Mouse (Mus musculus): Measurements from ENCODE around the gene Hist1h2bg. TPM values are rescaled to one million over a fixed set of nuclear protein-coding genes. Genes with fewer than 3 reads are reported as not detected.
"Not testable (repeated sequence)": the region's sequence is repeated elsewhere in the genome, so short reads cannot be mapped to it uniquely, and the experiment has no call there.

Gene Hist1h2bg
- total RNA-seq, 2 experiments from 2014 or later = 79.1 to 83.5 TPM

DNA sequence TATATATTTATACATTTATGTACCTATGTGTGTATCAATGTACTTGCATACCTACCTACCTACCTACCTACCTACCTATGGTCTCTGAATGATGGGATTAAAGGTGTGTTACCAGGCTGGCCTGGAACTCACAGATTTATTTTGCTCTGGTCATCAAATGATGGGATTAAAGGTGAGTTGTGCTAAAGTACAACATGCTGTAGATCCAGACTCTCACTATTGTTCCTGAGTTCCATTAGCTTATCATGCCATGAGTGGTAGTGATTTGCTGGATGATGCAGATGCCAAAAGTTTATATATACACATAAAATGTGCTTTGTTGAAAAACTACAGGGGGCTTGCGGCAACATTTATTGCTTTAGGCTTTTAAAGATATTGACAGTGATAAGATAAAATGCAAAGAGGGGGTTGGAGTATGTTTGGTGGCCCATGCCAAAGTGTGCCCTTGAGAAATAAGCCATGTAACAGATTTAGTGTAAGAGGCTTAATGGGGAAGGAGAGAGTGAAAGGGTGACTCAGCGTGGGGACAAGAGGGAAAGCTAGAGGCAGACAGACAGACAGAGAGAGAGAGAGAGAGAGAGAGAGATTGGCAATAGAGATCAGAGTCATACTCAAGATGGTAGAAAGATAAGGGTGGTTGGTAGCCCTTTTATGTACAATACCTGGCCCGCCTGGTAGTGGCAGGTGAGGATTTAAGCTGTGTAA is 34.0 kb upstream of the Hist1h2bg start:
- no peak for DNase-seq (ENCODE audit: extremely low spot score in 1 of 2, low spot score in 1 of 2)

DNA sequence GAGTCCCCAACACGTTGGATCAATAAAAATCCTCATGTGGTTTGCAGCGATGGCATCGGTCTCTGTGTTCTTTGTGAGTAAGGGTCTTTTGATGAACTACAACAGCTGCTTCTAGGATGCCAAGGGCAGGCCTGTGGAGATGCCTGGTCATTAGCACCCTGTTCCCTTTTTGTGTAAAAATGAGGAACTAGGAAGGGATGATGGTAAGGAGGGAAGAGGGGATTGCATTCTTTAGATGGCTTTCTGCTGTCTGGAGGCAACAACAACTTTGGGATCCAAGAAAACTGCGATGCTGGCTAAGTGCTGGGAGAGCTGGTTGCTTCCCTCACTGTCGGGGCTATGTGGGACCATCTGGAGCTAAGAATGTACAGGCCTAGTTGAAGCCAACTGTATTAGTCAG is 32.9 kb upstream of the Hist1h2bg start:
- DNase-seq (ENCODE audit: extremely low spot score in 1 of 2, low spot score in 1 of 2) = no peak

DNA sequence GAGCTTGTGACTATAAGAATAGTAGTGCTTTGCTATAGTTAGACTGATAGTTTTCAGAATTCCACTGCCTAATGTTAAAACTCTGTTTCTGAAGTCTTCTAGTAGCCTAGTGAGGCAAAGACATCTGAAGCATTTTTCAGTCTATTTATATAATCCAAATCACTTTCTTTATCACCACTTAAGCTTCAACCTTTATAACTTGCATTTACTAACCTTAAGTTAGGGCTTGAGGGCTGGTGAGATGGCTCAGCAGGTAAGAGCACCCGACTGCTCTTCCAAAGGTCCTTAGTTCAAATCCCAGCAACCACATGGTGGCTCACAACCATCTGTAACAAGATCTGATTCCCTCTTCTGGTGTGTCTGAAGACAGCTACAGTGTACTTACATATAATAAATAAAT is 31.4 kb upstream of the Hist1h2bg start:
- DNase-seq (ENCODE audit: extremely low spot score in 1 of 2, low spot score in 1 of 2) = not testable (repeated sequence)

DNA sequence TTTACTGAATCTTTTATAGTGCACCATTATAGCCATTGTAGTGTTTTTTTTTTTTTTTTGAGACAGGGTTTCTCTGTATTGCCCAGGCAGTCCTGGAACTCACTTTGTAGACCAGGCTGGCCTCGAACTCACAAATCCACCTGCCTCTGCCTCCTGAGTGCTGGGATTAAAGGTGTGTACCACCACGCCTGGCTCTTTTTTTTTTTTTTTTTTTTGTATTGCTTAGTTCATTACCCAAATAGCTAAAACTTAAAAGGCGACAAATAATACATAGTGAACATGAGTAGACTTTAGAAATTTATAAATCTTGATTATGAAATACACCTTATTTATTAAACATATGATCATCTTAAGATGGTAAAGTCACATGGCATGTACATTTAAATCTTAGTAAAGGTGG is 29.7 kb upstream of the Hist1h2bg start:
- DNase-seq (ENCODE audit: extremely low spot score in 1 of 2, low spot score in 1 of 2) = no peak

DNA sequence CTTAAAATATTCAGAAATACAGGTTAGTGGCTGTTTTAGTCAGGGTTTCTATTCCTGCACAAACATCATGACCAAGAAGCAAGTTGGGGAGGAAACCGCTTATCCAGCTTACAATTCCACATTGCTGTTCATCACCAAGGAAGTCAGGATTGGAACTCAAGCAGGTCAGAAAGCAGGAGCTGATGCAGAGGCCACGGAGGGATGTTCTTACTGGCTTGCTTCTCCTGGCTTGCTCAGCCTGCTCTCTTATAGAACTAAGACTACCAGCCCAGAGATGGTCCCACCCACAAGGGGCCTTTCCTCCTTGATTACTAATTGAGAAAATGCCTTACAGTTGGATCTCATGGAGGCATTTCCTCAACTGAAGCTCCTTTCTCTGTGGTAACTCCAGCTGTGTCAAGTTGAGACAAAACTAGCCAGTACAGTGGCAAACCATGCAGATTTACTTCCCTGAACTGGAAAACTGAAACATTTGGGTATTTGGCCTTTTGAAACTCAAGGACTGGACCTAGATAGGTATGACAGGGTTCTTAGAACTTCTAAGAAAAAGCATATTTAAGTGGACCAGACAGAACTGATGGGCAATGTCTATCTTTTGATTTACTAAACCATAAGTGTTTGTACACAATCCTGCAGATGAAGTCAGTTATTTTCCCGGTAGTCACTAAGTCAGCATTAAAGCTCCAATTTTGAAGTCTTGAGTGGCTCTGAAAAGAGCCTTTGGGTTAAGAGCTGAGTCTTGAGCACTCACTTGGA is 28.8 kb upstream of the Hist1h2bg start:
- DNase-seq (ENCODE audit: extremely low spot score in 1 of 2, low spot score in 1 of 2) = not testable (repeated sequence)

DNA sequence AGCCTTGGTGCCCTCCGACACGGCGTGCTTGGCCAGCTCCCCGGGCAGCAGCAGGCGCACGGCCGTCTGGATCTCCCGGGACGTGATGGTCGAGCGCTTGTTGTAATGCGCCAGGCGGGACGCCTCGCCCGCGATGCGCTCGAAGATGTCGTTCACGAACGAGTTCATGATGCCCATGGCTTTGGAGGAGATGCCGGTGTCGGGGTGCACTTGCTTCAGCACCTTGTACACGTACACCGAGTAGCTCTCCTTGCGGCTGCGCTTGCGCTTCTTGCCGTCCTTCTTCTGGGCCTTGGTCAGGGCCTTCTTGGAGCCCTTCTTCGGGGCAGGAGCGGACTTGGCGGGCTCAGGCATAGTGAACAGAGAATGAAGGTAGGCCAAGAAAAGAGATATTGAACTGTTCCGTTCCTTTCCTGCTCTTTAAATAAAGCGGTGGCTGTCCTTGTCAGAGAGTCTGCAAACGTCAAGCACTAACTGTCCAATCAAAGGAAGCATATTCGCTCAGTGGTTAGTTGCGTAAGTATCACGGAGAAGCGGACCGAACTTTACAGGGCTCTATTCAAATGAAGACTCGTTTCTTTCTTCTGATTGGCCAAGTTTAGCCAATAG is 28.1 kb upstream of the Hist1h2bg start, which contains the start of gene Hist1h2bh:
TSS of gene Hist1h2bh (minus strand) at position 394 of the 609 bp plus-strand sequence.
- not testable (repeated sequence) for DNase-seq (ENCODE audit: extremely low spot score in 1 of 2, low spot score in 1 of 2)

DNA sequence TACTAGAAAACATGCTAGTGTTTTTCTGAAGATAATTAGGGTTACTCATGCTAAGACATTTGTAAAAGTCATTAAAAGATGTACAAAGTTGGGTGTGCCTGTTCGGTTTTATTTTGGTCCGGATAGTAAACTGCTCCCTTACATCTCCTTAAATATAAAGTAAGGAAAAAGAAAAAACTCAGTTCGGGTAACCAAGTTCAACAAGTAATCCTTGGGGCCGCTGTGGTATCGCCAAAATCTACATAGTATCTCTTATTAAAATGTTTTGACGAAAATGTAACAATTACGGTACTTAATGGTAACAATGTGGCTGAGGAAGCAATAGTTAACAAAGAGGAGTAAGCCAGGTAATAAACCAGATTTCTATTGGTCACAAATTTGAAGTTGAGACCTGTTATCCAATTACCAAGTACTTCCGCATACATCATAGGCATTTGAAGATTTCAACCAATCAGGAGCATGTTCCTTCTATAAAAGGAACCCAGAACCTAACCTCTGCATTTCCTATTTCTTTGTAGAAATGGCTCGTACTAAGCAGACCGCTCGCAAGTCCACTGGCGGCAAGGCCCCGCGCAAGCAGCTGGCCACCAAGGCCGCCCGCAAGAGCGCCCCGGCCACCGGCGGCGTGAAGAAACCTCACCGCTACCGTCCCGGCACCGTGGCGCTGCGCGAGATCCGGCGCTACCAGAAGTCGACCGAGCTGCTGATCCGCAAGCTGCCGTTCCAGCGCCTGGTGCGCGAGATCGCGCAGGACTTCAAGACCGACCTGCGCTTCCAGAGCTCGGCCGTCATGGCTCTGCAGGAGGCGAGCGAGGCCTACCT is 27.0 kb upstream of the Hist1h2bg start, which contains the start of gene Hist1h3f:
TSS of gene Hist1h3f (plus strand) at position 88 of the 822 bp plus-strand sequence.
- DNase-seq (ENCODE audit: extremely low spot score in 1 of 2, low spot score in 1 of 2) = peak; percentile 49 to 71

DNA sequence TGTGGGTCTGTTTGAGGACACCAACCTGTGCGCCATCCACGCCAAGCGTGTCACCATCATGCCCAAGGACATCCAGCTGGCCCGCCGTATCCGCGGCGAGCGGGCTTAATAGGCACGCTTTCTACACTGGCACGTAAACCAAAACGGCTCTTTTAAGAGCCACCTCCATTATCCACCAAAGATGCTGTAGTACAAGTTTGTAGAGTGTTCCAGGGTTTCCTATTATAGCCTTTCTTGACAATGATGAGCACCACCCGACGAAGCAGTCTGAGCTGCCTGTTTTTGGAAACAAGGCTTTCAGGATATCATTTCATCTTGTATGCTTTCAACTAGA is 26.4 kb upstream of the Hist1h2bg start:
- not testable (repeated sequence) for DNase-seq (ENCODE audit: extremely low spot score in 1 of 2, low spot score in 1 of 2)

DNA sequence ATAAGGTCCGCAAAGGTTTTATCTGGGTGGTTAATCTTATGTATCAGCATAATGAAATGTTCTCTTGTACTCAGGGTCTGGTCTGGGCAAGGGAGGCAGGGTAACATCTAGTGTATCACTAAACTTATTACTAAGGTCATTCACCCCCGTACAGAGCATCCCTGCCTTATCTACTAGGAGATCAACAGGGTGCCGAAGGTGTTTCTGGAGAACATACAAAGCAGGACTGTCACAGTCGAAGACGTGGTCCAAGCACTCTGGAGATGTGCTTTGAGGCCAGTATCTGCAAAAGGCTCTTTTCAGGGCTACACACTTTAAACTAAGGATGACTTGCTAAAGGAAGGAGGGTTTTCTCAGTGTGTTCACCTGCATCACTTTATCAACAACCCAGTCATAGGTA is 24.5 kb upstream of the Hist1h2bg start:
- DNase-seq (ENCODE audit: extremely low spot score in 1 of 2, low spot score in 1 of 2) = no peak

DNA sequence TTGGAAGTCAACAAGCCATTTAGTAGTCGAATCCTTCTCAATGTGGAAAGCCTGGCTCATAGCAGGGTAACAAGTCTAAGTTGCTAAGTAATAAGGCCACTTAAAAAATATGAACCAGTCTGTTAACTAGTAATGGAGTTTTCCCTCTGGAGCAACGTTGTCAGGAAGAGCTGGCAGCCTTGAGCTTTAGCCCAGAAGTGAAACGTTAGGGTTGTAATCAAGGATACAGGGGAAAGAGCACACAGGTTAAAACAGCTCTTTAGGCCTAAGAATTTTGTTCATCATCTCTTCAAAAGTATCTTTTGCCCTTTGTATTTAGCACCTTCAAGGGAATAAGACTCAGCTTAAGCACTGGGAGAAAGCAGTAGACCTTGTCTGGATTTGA is 20.4 kb upstream of the Hist1h2bg start:
- no peak for DNase-seq (ENCODE audit: extremely low spot score in 1 of 2, low spot score in 1 of 2)

DNA sequence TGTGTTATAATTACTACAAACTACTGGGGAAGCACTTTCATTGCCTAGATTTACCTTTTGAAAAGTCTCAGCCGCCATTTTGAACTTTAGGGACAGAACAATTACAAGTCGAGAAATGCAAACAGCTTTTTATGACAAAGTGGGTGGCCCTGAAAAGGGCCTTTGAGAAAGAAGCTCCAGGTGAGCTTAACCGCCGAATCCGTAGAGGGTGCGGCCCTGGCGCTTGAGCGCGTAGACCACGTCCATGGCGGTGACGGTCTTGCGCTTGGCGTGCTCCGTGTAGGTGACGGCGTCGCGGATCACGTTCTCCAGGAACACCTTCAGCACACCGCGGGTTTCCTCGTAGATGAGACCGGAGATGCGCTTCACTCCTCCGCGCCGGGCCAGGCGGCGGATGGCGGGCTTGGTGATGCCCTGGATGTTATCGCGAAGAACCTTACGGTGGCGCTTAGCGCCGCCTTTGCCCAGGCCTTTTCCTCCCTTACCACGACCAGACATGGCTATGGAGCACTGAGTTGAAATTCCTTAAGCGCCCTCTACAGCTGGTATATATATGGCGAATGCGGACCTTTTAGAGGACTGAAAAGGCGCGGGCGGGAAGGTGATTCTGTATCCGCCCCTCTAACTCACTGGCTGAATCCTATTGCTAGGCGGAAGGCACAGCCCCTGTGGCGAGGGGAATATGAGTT is 19.9 kb upstream of the Hist1h2bg start, which contains the start of gene Hist1h4f:
TSS of gene Hist1h4f (minus strand) at position 503 of the 689 bp plus-strand sequence.
- peak; percentile 75 to 82 for DNase-seq (ENCODE audit: extremely low spot score in 1 of 2, low spot score in 1 of 2)

DNA sequence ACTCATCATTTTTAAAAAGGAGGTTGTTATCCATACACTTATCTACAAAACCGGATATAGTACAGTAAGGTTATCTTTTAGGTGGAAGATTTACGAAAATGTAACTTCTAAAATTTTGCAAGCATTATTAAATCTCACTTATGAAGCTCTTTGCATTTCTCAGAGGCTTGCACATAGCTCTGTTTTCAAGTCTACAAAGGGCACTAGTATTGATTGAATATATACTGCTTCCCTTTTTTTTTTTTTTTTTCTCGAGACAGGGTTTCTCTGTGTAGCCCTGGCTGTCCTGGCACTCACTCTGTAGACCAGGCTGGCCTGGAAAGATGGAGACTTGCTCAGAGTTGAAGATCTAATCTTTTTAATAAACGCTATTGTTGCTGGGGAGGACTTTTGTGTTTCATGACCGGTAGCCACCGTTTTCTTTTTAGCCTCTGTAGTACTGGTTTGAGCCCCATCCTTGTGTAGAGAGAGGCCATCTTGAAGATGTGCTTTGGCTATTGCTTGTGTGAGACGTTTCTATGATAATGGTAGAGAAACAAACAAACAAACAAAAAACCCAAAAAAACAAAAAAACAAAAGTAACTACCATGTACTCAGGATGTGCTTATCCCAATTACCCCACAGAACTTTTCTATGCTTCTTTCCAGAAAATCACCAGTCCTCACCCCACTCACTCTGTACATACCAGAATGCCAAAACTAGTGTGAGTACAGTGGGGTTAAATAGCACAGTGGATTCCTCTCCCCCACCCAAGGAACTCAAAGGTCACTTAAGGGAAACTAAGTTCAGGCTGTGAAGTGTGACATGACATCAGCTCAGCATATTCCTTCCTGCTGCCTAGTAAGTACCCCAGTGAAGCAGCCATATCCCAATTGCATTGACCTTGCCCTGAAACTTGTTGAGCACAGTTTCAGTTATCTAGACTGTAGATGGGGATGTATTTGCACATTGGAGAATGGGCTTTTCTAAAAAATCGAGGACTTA is 19.0 kb upstream of the Hist1h2bg start:
- no peak for DNase-seq (ENCODE audit: extremely low spot score in 1 of 2, low spot score in 1 of 2)

DNA sequence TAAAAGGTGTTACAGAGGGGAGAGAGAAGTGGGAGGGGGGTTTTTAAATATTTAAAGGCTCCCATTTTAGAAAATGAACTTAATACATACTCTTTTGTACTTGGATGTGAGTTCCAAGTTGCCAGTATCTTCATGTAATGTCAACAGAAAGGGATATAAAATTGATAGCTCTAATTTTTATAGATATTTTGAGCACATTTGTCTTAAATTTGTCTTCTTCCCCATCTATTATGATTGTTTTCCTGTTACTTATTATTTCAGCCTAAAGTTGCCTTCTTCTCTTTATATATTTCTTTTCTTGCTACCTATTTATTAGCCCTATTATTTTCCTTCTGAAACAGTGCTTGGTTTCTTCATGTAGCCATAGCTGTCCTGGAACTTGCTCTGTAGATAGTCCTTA is 18.2 kb upstream of the Hist1h2bg start, which contains the start of gene Hist1h1d:
TSS of gene Hist1h1d (plus strand) at position 301 of the 400 bp plus-strand sequence.
- no peak for DNase-seq (ENCODE audit: extremely low spot score in 1 of 2, low spot score in 1 of 2)

DNA sequence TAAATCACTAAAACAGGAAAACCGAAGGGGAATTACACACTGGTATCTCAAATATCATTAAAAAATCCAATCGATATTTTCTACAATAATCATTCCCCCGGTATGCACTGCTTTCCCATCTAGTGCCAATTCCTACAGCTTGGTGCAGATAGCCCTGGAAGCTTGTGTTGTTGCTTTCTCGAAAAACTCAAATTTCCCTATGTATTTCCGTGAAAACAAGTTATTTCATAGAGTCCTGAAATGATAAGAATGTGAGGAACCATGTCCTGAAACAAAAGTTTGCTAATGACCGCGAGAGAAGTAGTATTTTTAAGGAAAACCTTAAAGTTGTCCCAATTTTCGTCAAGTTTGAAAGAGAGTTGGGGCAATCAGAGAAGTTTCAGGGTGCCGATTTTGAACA is 16.8 kb upstream of the Hist1h2bg start:
- DNase-seq (ENCODE audit: extremely low spot score in 1 of 2, low spot score in 1 of 2) = no peak

DNA sequence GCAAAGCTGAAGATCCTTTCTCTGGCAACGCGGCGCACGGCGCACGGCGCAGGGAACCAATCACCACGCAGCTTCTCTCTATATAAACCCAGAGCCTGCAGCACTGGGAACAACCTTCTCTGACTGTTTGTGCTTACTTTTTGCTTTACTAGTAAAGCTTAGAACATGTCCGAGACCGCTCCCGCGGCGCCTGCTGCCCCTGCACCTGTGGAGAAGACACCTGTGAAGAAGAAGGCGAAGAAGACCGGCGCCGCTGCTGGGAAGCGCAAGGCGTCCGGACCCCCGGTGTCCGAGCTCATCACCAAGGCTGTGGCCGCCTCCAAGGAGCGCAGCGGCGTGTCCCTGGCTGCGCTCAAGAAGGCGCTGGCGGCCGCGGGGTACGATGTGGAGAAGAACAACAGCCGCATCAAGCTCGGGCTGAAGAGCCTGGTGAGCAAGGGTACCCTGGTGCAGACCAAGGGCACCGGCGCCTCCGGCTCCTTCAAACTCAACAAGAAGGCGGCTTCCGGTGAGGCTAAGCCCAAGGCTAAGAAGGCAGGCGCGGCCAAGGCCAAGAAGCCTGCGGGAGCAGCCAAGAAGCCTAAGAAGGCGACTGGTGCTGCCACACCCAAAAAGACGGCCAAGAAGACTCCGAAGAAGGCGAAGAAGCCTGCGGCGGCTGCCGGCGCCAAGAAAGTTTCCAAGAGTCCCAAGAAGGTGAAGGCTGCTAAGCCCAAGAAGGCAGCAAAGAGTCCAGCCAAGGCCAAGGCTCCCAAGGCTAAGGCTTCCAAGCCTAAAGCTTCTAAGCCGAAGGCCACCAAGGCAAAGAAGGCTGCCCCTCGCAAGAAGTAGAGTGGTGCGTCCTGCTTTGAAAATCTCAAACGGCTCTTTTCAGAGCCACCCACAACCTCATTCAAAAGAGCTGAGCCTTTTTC is 16.0 kb upstream of the Hist1h2bg start:
- peak; percentile 62 to 64 for DNase-seq (ENCODE audit: extremely low spot score in 1 of 2, low spot score in 1 of 2)

DNA sequence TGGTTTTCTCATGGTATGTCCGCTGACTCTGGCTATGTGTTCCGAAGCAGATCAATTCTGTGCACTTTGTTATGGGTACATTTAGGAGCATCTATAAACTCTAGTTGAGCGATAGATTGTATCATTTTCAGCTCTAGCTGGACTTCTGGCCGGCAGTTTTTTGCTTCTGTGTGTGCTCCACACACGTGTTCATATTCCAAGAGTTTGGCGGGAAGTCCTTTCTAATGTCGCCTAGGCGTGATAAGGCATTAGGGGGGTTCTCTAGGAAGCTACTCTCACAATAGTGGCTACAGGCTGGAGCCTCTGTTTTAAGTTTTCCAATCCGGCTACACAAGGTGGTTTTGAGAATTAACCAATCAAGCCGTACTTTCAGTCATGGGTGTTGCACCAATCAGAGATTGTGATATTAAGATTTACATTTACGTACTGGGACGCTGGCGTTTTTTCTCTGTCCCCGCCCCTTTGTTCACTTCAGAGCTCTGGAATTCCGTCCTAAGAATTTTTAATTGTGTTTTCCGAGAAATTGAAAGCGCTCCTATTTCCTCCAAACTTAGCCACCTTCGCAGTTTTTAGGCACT is 15.3 kb upstream of the Hist1h2bg start:
- peak; percentile 32 to 36 for DNase-seq (ENCODE audit: extremely low spot score in 1 of 2, low spot score in 1 of 2)

DNA sequence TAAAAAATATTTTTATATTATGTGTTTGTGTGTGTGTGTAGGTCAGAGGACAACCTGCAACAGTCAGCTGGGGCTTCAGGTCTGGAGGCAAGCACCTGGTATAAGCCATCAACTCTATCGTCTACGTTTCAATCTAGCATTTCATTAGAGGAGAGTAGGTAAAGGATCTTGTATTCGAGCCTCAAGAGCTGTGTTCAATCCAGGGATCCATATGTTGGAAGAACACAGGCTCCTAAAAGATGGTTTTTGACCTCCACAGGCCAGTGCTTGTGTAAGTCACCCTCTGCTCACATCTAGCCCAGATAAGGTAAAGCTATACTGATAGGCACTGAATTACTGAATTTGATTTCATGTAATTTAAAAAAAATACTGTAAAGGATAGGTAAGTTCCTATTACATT is 14.3 kb upstream of the Hist1h2bg start:
- no peak for DNase-seq (ENCODE audit: extremely low spot score in 1 of 2, low spot score in 1 of 2)

Measured in layer of hippocampus, postnatal 25 days (tissue).